Mouse (Mus musculus): ENCODE results near the gene Gm3417. TPM values are rescaled to one million over a fixed set of nuclear protein-coding genes. Genes with fewer than 3 reads are reported as not detected.
"Not testable (repeated sequence)": the region's sequence is repeated elsewhere in the genome, so short reads cannot be mapped to it uniquely, and the experiment has no call there.

The Gm3417 gene
- polyA plus RNA-seq, 1 experiment from 2014 or later, result 0.25 TPM

GRCm38 (mm10) chr17:14992522-14993138, 14.0 kb upstream of the Gm3417 start:
- peak; percentile 78 for ATAC-seq (ENCODE audit: extremely low read depth, insufficient number of reproducible peaks, low FRiP score, low TSS enrichment)
- H3K27me3 ChIP-seq (replicated peaks); H3K9me3 ChIP-seq; H3K4me1 ChIP-seq; H3K9ac ChIP-seq; H3K4me2 ChIP-seq; H3K4me3 ChIP-seq; H3K36me3 ChIP-seq; H3K27ac ChIP-seq (replicated peaks): not testable (repeated sequence)
- no CpG with 5 or more reads among the region's 98 CpGs for WGBS

GRCm38 (mm10) chr17:14990116-14990702, 11.6 kb upstream of the Gm3417 start:
- H3K27ac ChIP-seq (replicated peaks); H3K4me1 ChIP-seq; H3K27me3 ChIP-seq (replicated peaks); H3K4me2 ChIP-seq; ATAC-seq (ENCODE audit: extremely low read depth, insufficient number of reproducible peaks, low FRiP score, low TSS enrichment); H3K9me3 ChIP-seq; H3K4me3 ChIP-seq; H3K36me3 ChIP-seq; H3K9ac ChIP-seq: not testable (repeated sequence)
- 80% methylated on average over 4 of the region's 5 CpGs for WGBS

GRCm38 (mm10) chr17:14977718-14978361, 750 bp downstream of the Gm3417 start:
- H3K27ac ChIP-seq (replicated peaks); H3K4me1 ChIP-seq; H3K9ac ChIP-seq; H3K27me3 ChIP-seq (replicated peaks); H3K9me3 ChIP-seq; ATAC-seq (ENCODE audit: extremely low read depth, insufficient number of reproducible peaks, low FRiP score, low TSS enrichment); H3K36me3 ChIP-seq: not testable (repeated sequence)
- Histone ChIP-seq H3K4me3 (peak overlapping the region; percentile 31), H3K4me2 (peak overlapping the region; percentile 53)
- WGBS, result 2% methylated on average over 4 of the region's 7 CpGs

DNA sequence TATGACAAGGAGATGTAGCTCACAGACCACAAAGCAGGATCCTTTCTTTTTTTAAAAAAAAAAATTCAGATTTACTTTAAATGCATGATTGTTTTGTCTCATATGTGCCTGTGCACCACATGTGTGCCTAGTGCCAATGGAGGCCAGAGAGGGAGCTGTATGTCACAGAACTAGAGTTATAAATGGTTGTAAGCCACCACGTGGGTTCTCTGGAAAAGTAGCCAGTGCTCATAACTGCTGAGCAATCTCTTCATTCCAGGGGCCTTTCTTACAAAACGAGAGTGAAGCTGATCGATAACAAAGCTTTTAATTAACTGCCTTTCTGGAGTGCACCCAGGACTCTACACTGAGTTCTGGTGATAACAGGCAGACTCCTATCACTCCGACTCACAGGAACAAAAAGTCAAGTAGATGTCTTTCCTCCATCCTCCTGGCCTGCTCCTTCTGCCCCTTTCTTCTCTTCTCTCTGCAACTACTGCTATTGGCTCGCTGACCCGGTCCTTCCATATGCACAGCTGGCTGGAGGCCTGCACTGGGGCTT, 10.1 kb downstream of the Gm3417 start:
- ATAC-seq (ENCODE audit: extremely low read depth, insufficient number of reproducible peaks, low FRiP score, low TSS enrichment); H3K27ac ChIP-seq (replicated peaks): not testable (repeated sequence)

GRCm38 (mm10) chr17:14961557-14962154, 16.9 kb downstream of the Gm3417 start:
- ATAC-seq (ENCODE audit: extremely low read depth, insufficient number of reproducible peaks, low FRiP score, low TSS enrichment), result peak; percentile 79
- peaks cover 13% of the 10 kb centered on the region for H3K36me3 ChIP-seq
- H3K9me3 ChIP-seq; H3K27ac ChIP-seq (replicated peaks); H3K9ac ChIP-seq; H3K27me3 ChIP-seq (replicated peaks); H3K4me3 ChIP-seq; H3K4me2 ChIP-seq: not testable (repeated sequence)
- peaks cover 14% of the 10 kb centered on the region for H3K4me1 ChIP-seq
- no CpG with 5 or more reads among the region's 44 CpGs for WGBS

More for the DNA sequence above, 10.1 kb downstream of the Gm3417 start:
- not testable (repeated sequence) for H3K4me2 ChIP-seq; H3K27me3 ChIP-seq (replicated peaks); H3K9ac ChIP-seq; H3K4me3 ChIP-seq; H3K4me1 ChIP-seq; H3K36me3 ChIP-seq; H3K9me3 ChIP-seq
- no CpG with 5 or more reads among the region's 6 CpGs for WGBS

- peak; percentile 82 for ATAC-seq (ENCODE audit: extremely low read depth, insufficient number of reproducible peaks, low FRiP score, low TSS enrichment)
- Histone ChIP-seq H3K27ac (replicated peaks) (peak within 1 kb of the TSS; percentile 70; the same call in 1 of the 2 replicates), H3K9ac (peak within 1 kb of the TSS; percentile 94), H3K4me3 (peak within 1 kb of the TSS; percentile 76), H3K4me1 (peaks cover 14% of the 10 kb centered on the region), H3K4me2 (peak within 1 kb of the TSS; percentile 95), H3K36me3 (peaks cover 13% of the 10 kb centered on the region)
- not testable (repeated sequence) for H3K27me3 ChIP-seq (replicated peaks); H3K9me3 ChIP-seq
- under 1% methylated on average over 23 of the region's 100 CpGs for WGBS
These were observed 17.5 kb downstream of the Gm3417 start, which contains the start of gene Phf10 for GRCm38 (mm10) chr17:14960951-14961556. Phf10 (minus strand) TSS chr17:14961273.

DNA sequence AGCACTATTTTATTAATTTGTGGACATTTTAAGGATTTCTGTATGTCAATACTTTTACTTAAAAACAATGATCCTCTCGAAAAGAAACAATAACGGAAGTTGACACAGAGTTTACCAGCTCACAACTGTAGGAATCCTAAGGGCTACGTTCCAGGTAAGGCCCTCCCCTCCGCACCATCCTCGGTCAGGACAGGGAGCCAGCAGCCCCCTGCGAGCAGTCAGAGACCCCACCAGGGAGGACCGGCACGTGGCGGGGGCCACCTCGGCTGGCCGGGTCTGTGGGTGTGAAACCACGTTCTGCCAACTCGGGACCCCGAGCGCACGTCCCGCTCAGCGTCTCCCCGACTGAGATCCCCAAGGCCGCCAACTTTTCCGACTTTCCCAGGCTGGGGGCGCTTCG, 18.1 kb downstream of the Gm3417 start:
- WGBS, result under 1% methylated on average over 19 of the region's 23 CpGs
- Histone ChIP-seq H3K4me3 (peak overlapping the region; percentile 76), H3K9ac (peak overlapping the region; percentile 94), H3K9me3 (no peaks in the 10 kb centered on the region), H3K27me3 (replicated peaks) (no peaks in the 10 kb centered on the region), H3K27ac (replicated peaks) (peak overlapping the region; percentile 70; the same call in 1 of the 2 replicates), H3K4me1 (peaks cover 14% of the 10 kb centered on the region), H3K36me3 (peaks cover 13% of the 10 kb centered on the region), H3K4me2 (peak overlapping the region; percentile 95)
- ATAC-seq (ENCODE audit: extremely low read depth, insufficient number of reproducible peaks, low FRiP score, low TSS enrichment), result no peak

- Histone ChIP-seq H3K27ac (replicated peaks) (no peak overlapping the region), H3K9me3 (no peaks in the 10 kb centered on the region), H3K4me2 (peak overlapping the region; percentile 95), H3K4me3 (peak overlapping the region; percentile 76), H3K9ac (peak overlapping the region; percentile 73), H3K4me1 (peaks cover 14% of the 10 kb centered on the region), H3K36me3 (peaks cover 14% of the 10 kb centered on the region), H3K27me3 (replicated peaks) (no peaks in the 10 kb centered on the region)
- no peak for ATAC-seq (ENCODE audit: extremely low read depth, insufficient number of reproducible peaks, low FRiP score, low TSS enrichment)
- WGBS, result 33% methylated on average over 3 of the region's 3 CpGs
These were observed 18.6 kb downstream of the Gm3417 start for GRCm38 (mm10) chr17:14959979-14960378.

DNA sequence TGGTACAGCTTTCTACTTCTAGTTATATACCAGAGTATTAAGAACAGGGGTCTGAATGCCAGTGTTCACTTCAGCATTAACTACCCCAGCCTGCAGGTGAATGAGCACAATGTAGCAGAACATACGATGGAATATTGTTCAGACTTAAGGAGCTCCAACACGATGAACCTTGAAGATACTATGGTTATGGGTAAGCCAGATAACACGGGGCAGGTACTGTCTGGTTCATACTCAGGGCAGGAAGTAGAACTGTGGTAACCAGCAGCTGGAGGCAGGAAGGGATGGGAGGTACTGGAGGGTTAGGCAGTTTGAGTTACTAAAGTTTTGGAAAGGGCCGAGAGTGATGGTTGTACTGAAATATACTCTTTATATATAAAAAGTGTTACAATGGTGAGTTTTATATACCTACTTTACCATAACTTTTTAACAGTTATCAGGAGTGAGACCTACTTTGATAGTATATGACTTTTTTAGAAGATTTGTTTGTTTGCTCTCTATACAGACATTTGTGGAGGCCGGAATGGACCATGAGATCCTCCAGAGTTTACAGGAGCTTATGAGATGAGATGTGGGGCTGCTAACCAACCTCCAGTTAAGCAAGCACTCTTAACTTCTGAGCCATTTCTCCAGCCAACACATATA, 19.8 kb downstream of the Gm3417 start:
- no peak overlapping the region for H3K4me2 ChIP-seq
- WGBS, result 83% methylated on average over 5 of the region's 5 CpGs
- peaks cover 14% of the 10 kb centered on the region for H3K4me1 ChIP-seq
- peaks cover 24% of the 10 kb centered on the region for H3K36me3 ChIP-seq
- ATAC-seq (ENCODE audit: extremely low read depth, insufficient number of reproducible peaks, low FRiP score, low TSS enrichment), result no peak
- H3K4me3 ChIP-seq, result no peak overlapping the region
- no peak overlapping the region for H3K27ac ChIP-seq (replicated peaks)
- no peaks in the 10 kb centered on the region for H3K9me3 ChIP-seq
- no peak overlapping the region for H3K9ac ChIP-seq
- H3K27me3 ChIP-seq (replicated peaks), result no peaks in the 10 kb centered on the region

DNA sequence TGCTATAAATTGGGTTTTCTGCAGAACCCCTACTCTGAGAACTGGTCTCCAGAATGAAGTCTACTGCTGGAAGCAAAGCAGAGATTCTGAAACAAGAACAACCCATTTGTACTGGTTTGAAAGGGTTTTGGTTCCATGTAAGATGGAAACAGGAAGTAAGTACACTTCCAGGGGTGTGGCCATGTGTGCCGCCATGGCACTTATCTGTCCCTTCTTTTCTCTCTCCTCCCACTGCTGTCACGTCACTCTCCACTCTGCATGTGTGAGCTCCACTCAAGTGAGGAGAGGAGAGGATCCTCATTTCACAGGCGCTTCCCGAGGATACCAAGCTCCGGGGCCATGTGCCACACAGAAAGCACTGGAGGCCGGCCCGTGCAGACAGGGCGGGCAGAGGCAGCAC, 25.1 kb downstream of the Gm3417 start:
- Histone ChIP-seq H3K27me3 (replicated peaks) (no peaks in the 10 kb centered on the region), H3K4me1 (no peaks in the 10 kb centered on the region), H3K36me3 (peaks cover 69% of the 10 kb centered on the region), H3K4me2 (no peak overlapping the region), H3K27ac (replicated peaks) (no peak overlapping the region), H3K9ac (no peak overlapping the region), H3K4me3 (no peak overlapping the region), H3K9me3 (no peaks in the 10 kb centered on the region)
- ATAC-seq (ENCODE audit: extremely low read depth, insufficient number of reproducible peaks, low FRiP score, low TSS enrichment), result no peak
- 81% methylated on average over 8 of the region's 8 CpGs for WGBS

Measured in heart, embryonic 13.5 days (tissue).